Mouse (Mus musculus) limb, embryonic 15.5 days (tissue): ENCODE data around the gene Ttc28. TPM values are rescaled to one million over a fixed set of nuclear protein-coding genes. Genes with fewer than 3 reads are reported as not detected.
A peak's percentile ranks its signal among the peaks of the same experiment; 100 is the strongest.

Experiments used
- ATAC-seq: fragments of 200-750 bp; cut with Nextera tagmentation; 2 replicates; pipeline ENCODE4 v1.8.0; 2017; ENCODE audit warnings: low read depth, moderate TSS enrichment; ENCODE audit not compliant: insufficient number of reproducible peaks, low FRiP score, low TSS enrichment
- H3K27ac ChIP-seq: fragments of 300-500 bp; sonication (generic); 2 replicates; pipeline ENCODE4 v1.5.1; 2015; ENCODE audit warnings: moderate library complexity, mild to moderate bottlenecking, inconsistent platforms
- H3K27me3 ChIP-seq: fragments of 300-500 bp; sonication (generic); 2 replicates; pipeline ENCODE4 v1.6.1; 2015; ENCODE audit warnings: inconsistent platforms
- H3K36me3 ChIP-seq: fragments of 300-500 bp; sonication (generic); 2 replicates; pipeline ENCODE4 v1.6.1; 2015; ENCODE audit warnings: inconsistent platforms
- H3K4me1 ChIP-seq: fragments of 300-500 bp; sonication (generic); 2 replicates; pipeline ENCODE4 v1.6.1; 2015; ENCODE audit warnings: inconsistent platforms
- H3K4me2 ChIP-seq: fragments of 300-500 bp; sonication (generic); 2 replicates; pipeline ENCODE4 v1.6.1; 2015; ENCODE audit warnings: mild to moderate bottlenecking, inconsistent platforms
- H3K4me3 ChIP-seq: fragments of 300-500 bp; sonication (generic); 2 replicates; pipeline ENCODE4 v1.5.1; 2015; ENCODE audit warnings: mild to moderate bottlenecking, inconsistent platforms
- H3K9ac ChIP-seq: fragments of 300-500 bp; sonication (generic); 2 replicates; pipeline ENCODE4 v1.6.1; 2015; ENCODE audit warnings: inconsistent platforms
- H3K9me3 ChIP-seq: fragments of 300-500 bp; sonication (generic); 2 replicates; pipeline ENCODE4 v1.6.1; 2016; ENCODE audit warnings: inconsistent platforms
- WGBS: fragments of 180-500 bp; shearing (Covaris S2); methylation state at CpG from one replicate; pipeline ENCODE4 v1.1.7; 2015; 5-methylcytosine and 5-hydroxymethylcytosine counted together
- polyA plus RNA-seq: library from polyadenylated mRNA; unstranded; fragments of >200 nt; fragmentation: Nextera tagmentation; extraction: Ambion mirVana; gene quantifications from 2 replicates; pipeline ENCODE4 v1.2.1, GENCODE M21; 2015

Ttc28 gene
- polyA plus RNA-seq, 1 experiment from 2014 or later: 14.7 TPM

- no peak for ATAC-seq
- no peaks in the 10 kb centered on the region for H3K27me3 ChIP-seq
- 87% methylated on average over 3 of the region's 3 CpGs for WGBS
Measured at GRCm38 (mm10) chr5:110924636-110925035, 45.0 kb downstream of the Ttc28 start.

GRCm38 (mm10) chr5:110925804-110926203, 46.2 kb downstream of the Ttc28 start:
- no peaks in the 10 kb centered on the region for H3K27me3 ChIP-seq
- 0 out of 2 replicates have a peak, but pooled peaks cover under 1% of the 10 kb centered on the region for H3K36me3 ChIP-seq
- 83% methylated on average over 5 of the region's 5 CpGs for WGBS
- H3K4me2 ChIP-seq: no peak overlapping the region
- H3K4me1 ChIP-seq: peaks cover 15% of the 10 kb centered on the region
- no peak for ATAC-seq
- H3K27ac ChIP-seq: no peak overlapping the region
- H3K9ac ChIP-seq: no peak overlapping the region
- no peaks in the 10 kb centered on the region for H3K9me3 ChIP-seq
- H3K4me3 ChIP-seq: no peak overlapping the region

More at GRCm38 (mm10) chr5:110924636-110925035, 45.0 kb downstream of the Ttc28 start:
- Histone ChIP-seq H3K9ac (no peak overlapping the region), H3K27ac (no peak overlapping the region), H3K4me2 (no peak overlapping the region), H3K4me1 (peaks cover 12% of the 10 kb centered on the region), H3K4me3 (no peak overlapping the region), H3K36me3 (no peaks in the 10 kb centered on the region), H3K9me3 (no peaks in the 10 kb centered on the region)

- H3K4me1 ChIP-seq: peaks cover 15% of the 10 kb centered on the region
- peak; percentile 92 for ATAC-seq
- H3K27ac ChIP-seq: peak overlapping the region; percentile 73
- H3K4me2 ChIP-seq: no peak overlapping the region
- 0 out of 2 replicates have a peak, but pooled peaks cover 5% of the 10 kb centered on the region for H3K36me3 ChIP-seq
- no peaks in the 10 kb centered on the region for H3K27me3 ChIP-seq
- WGBS: 31% methylated on average over 3 of the region's 3 CpGs
- no peak overlapping the region for H3K4me3 ChIP-seq
- no peaks in the 10 kb centered on the region for H3K9me3 ChIP-seq
- H3K9ac ChIP-seq: no peak overlapping the region
Measured at GRCm38 (mm10) chr5:110928289-110928688, 48.7 kb downstream of the Ttc28 start.

- H3K4me3 ChIP-seq: no peak overlapping the region
- H3K4me1 ChIP-seq: peaks cover 15% of the 10 kb centered on the region
- H3K4me2 ChIP-seq: no peak overlapping the region
- no peak overlapping the region for H3K9ac ChIP-seq
- H3K27me3 ChIP-seq: no peaks in the 10 kb centered on the region
- 58% methylated on average over 4 of the region's 4 CpGs for WGBS
- no peaks in the 10 kb centered on the region for H3K9me3 ChIP-seq
- no peak for ATAC-seq
- 0 out of 2 replicates have a peak, but pooled peaks cover 5% of the 10 kb centered on the region for H3K36me3 ChIP-seq
- peak overlapping the region; percentile 59; the same call in 1 of the 2 replicates for H3K27ac ChIP-seq
Measured at GRCm38 (mm10) chr5:110929306-110929705, 49.7 kb downstream of the Ttc28 start.

- 0 out of 2 replicates have a peak, but pooled peaks cover 1% of the 10 kb centered on the region for H3K36me3 ChIP-seq
- no peak overlapping the region for H3K9ac ChIP-seq
- no peak for ATAC-seq
- no peaks in the 10 kb centered on the region for H3K9me3 ChIP-seq
- no peaks in the 10 kb centered on the region for H3K4me1 ChIP-seq
- no peak overlapping the region for H3K4me3 ChIP-seq
- H3K4me2 ChIP-seq: no peak overlapping the region
- WGBS: 65% methylated on average over 5 of the region's 5 CpGs
- H3K27me3 ChIP-seq: no peaks in the 10 kb centered on the region
- H3K27ac ChIP-seq: no peak overlapping the region
Measured at GRCm38 (mm10) chr5:110936606-110937005, 57.0 kb downstream of the Ttc28 start.

GRCm38 (mm10) chr5:110944326-110944725, 64.7 kb downstream of the Ttc28 start:
- H3K4me2 ChIP-seq: no peak overlapping the region
- no peaks in the 10 kb centered on the region for H3K27me3 ChIP-seq
- H3K9me3 ChIP-seq: no peaks in the 10 kb centered on the region
- H3K9ac ChIP-seq: no peak overlapping the region
- no peak for ATAC-seq
- H3K4me3 ChIP-seq: no peak overlapping the region
- WGBS: 86% methylated on average over 8 of the region's 8 CpGs
- H3K27ac ChIP-seq: no peak overlapping the region
- 0 out of 2 replicates have a peak, but pooled peaks cover 6% of the 10 kb centered on the region for H3K36me3 ChIP-seq
- H3K4me1 ChIP-seq: no peaks in the 10 kb centered on the region; the same call in 1 of the 2 replicates

GRCm38 (mm10) chr5:110948476-110949399, 69.1 kb downstream of the Ttc28 start:
- H3K4me1 ChIP-seq: no peaks in the 10 kb centered on the region; the same call in 1 of the 2 replicates
- H3K36me3 ChIP-seq: 0 out of 2 replicates have a peak, but pooled peaks cover 6% of the 10 kb centered on the region
- WGBS: 60% methylated on average over 12 of the region's 12 CpGs
- no peaks in the 10 kb centered on the region for H3K9me3 ChIP-seq
- no peak overlapping the region for H3K4me2 ChIP-seq
- no peak overlapping the region for H3K27ac ChIP-seq
- no peaks in the 10 kb centered on the region for H3K27me3 ChIP-seq
- no peak for ATAC-seq
- H3K4me3 ChIP-seq: no peak overlapping the region
- H3K9ac ChIP-seq: no peak overlapping the region

GRCm38 (mm10) chr5:110949791-110950190, 70.2 kb downstream of the Ttc28 start:
- Histone ChIP-seq H3K4me3 (no peak overlapping the region), H3K4me2 (no peak overlapping the region), H3K9ac (no peak overlapping the region), H3K9me3 (no peaks in the 10 kb centered on the region), H3K27me3 (no peaks in the 10 kb centered on the region), H3K27ac (no peak overlapping the region), H3K36me3 (0 out of 2 replicates have a peak, but pooled peaks cover 4% of the 10 kb centered on the region), H3K4me1 (no peaks in the 10 kb centered on the region; the same call in 1 of the 2 replicates)
- no peak for ATAC-seq
- WGBS: 58% methylated on average over 3 of the region's 3 CpGs

GRCm38 (mm10) chr5:110958196-110958595, 78.6 kb downstream of the Ttc28 start:
- no peaks in the 10 kb centered on the region for H3K4me1 ChIP-seq
- WGBS: 89% methylated on average over 4 of the region's 4 CpGs
- no peak overlapping the region for H3K27ac ChIP-seq
- no peak for ATAC-seq
- no peaks in the 10 kb centered on the region for H3K36me3 ChIP-seq
- no peaks in the 10 kb centered on the region for H3K9me3 ChIP-seq
- no peak overlapping the region for H3K9ac ChIP-seq
- H3K27me3 ChIP-seq: no peaks in the 10 kb centered on the region
- no peak overlapping the region for H3K4me2 ChIP-seq
- no peak overlapping the region for H3K4me3 ChIP-seq

GRCm38 (mm10) chr5:110960067-110960466, 80.5 kb downstream of the Ttc28 start:
- Histone ChIP-seq H3K9ac (no peak overlapping the region), H3K4me3 (no peak overlapping the region), H3K9me3 (no peaks in the 10 kb centered on the region), H3K4me2 (no peak overlapping the region), H3K27me3 (no peaks in the 10 kb centered on the region), H3K27ac (no peak overlapping the region), H3K36me3 (no peaks in the 10 kb centered on the region), H3K4me1 (no peaks in the 10 kb centered on the region)
- WGBS: 43% methylated on average over 4 of the region's 4 CpGs
- ATAC-seq: no peak

GRCm38 (mm10) chr5:110960890-110961289, 81.3 kb downstream of the Ttc28 start:
- no peaks in the 10 kb centered on the region for H3K9me3 ChIP-seq
- H3K4me1 ChIP-seq: no peaks in the 10 kb centered on the region
- H3K27me3 ChIP-seq: no peaks in the 10 kb centered on the region
- no peak overlapping the region for H3K9ac ChIP-seq
- H3K36me3 ChIP-seq: no peaks in the 10 kb centered on the region
- 68% methylated on average over 4 of the region's 4 CpGs for WGBS
- no peak for ATAC-seq
- H3K27ac ChIP-seq: no peak overlapping the region
- H3K4me3 ChIP-seq: no peak overlapping the region
- no peak overlapping the region for H3K4me2 ChIP-seq

GRCm38 (mm10) chr5:110967483-110968055, 88.0 kb downstream of the Ttc28 start:
- 0 out of 2 replicates have a peak, but pooled peaks cover 4% of the 10 kb centered on the region for H3K4me1 ChIP-seq
- H3K9ac ChIP-seq: no peak overlapping the region
- H3K9me3 ChIP-seq: no peaks in the 10 kb centered on the region
- H3K4me3 ChIP-seq: no peak overlapping the region
- ATAC-seq: no peak
- no peak overlapping the region for H3K4me2 ChIP-seq
- no peak overlapping the region for H3K27ac ChIP-seq
- no peaks in the 10 kb centered on the region for H3K27me3 ChIP-seq
- no peaks in the 10 kb centered on the region for H3K36me3 ChIP-seq
- WGBS: 81% methylated on average over 11 of the region's 11 CpGs
